Mouse (Mus musculus) liver, embryonic 14.5 days (tissue): ENCODE measurements at regions not wholly inside any gene's neighbourhood (a gene's known extent, or its start where the extent isn't known, plus 50 kb on each side); places are given as distances from the start of the nearest gene placed in this dataset.

Source experiments
- ATAC-seq: fragments of 200-750 bp; cut with Nextera tagmentation; 2 replicates; pipeline ENCODE4 v1.8.0; 2017; ENCODE audit warnings: moderate number of reproducible peaks, mild to moderate bottlenecking, moderate library complexity; ENCODE audit not compliant: insufficient read depth
- DNase-seq, 3 experiments: peaks; one replicate each; pipeline ENCODE4 v3.0.0-alpha.2; 2012 to 2013; ENCODE audit warnings: low read depth in 3 of 3, low spot score in 3 of 3
- H3K27ac ChIP-seq: fragments of 300-500 bp; sonication (generic); 2 replicates; pipeline ENCODE4 v1.5.1; 2014; ENCODE audit warnings: moderate library complexity, mild to moderate bottlenecking, control low read depth, inconsistent platforms
- H3K27me3 ChIP-seq: fragments of 300-500 bp; sonication (generic); 2 replicates; pipeline ENCODE4 v1.6.1; 2014; ENCODE audit warnings: mild to moderate bottlenecking, low read length, moderate library complexity; ENCODE audit not compliant: control insufficient read depth, insufficient read depth
- H3K36me3 ChIP-seq: fragments of 300-500 bp; sonication (generic); replicated peaks from 2 replicates; pipeline ENCODE4 v1.6.1; 2014; ENCODE audit warnings: low read depth; ENCODE audit not compliant: control insufficient read depth, insufficient read depth
- H3K4me1 ChIP-seq, 2 experiments: fragments of 200-500 bp in 1 of 2; fragments of 300-500 bp in 1 of 2; sonication (generic) in 1 of 2; replicated peaks; 2 replicates each; pipeline ENCODE4 v1.6.1; 2012 to 2014; ENCODE audit warnings: antibody characterized with exemption in 1 of 2, inconsistent platforms in 1 of 2, low read length in 1 of 2; ENCODE audit not compliant: control insufficient read depth in 2 of 2, insufficient read depth in 2 of 2
- H3K4me2 ChIP-seq: fragments of 300-500 bp; sonication (generic); 2 replicates; pipeline ENCODE4 v1.6.1; 2014; ENCODE audit warnings: low read depth, mild to moderate bottlenecking, control low read depth, moderate library complexity
- H3K4me3 ChIP-seq, 2 experiments: fragments of 200-500 bp in 1 of 2; fragments of 300-500 bp in 1 of 2; sonication (generic) in 1 of 2; 2 replicates each; pipeline ENCODE4 v1.5.1; 2012 to 2014; ENCODE audit warnings: low read depth in 2 of 2, low read length in 2 of 2, mild to moderate bottlenecking in 2 of 2, control low read depth in 1 of 2, inconsistent platforms in 1 of 2, moderate library complexity in 1 of 2; ENCODE audit not compliant: insufficient read depth in 1 of 2
- H3K9ac ChIP-seq: fragments of 300-500 bp; sonication (generic); replicated peaks from 2 replicates; pipeline ENCODE4 v1.6.1; 2014; ENCODE audit warnings: mild to moderate bottlenecking, control low read depth, moderate library complexity
- H3K9me3 ChIP-seq: fragments of 300-500 bp; sonication (generic); 2 replicates; pipeline ENCODE4 v1.6.1; 2016; ENCODE audit warnings: low read length, mixed read lengths; ENCODE audit not compliant: control insufficient read depth
- CTCF ChIP-seq: IDR thresholded peaks from 2 replicates; pipeline ENCODE4 v1.5.1; 2016; ENCODE audit warnings: antibody characterized with exemption, low read depth, control low read depth
- EP300 ChIP-seq: IDR thresholded peaks from 2 replicates; pipeline ENCODE4 v1.6.1; 2016; ENCODE audit warnings: antibody characterized with exemption, low read depth
- WGBS: fragments of 180-500 bp; shearing (Covaris S2); extraction: QIAGEN DNeasy Blood & Tissue Kit; methylation state at CpG from one replicate; pipeline ENCODE4 v1.1.7; 2014; ENCODE audit not compliant: insufficient replicate concordance; 5-methylcytosine and 5-hydroxymethylcytosine counted together

DNA sequence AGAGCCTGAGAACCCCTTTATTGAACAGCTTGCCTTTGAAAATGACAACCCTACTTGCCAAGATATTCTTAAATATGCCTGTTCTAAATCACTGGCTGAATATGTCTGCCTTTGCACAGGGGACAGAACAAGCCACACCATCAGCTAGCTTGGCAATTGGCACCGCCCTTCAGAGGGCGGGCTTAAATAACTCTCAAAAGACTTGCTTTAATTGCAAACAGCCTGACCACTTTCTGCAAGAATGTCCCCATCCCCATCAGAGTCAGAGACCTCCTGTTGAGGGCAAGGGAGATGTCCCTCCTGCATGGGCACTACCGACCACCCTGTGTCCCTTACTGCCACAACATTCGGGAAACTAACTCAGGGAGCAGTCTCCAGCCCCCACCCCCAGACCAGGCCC lies 88.4 kb upstream of the Slc1a4 start:
- DNase-seq (no peak), ATAC-seq (no peak)
- Histone ChIP-seq H3K4me3 (no peak overlapping the region), H3K36me3 (no peaks in the 10 kb centered on the region), H3K9me3 (peaks cover 2% of the 10 kb centered on the region), H3K27ac (no peak overlapping the region), H3K27me3 (no peaks in the 10 kb centered on the region), H3K4me1 (no peaks in the 10 kb centered on the region), H3K4me2 (no peak overlapping the region), H3K9ac (no peak overlapping the region)
- TF ChIP-seq CTCF, result no peak
- no peak for TF ChIP-seq EP300
- WGBS, result 62% methylated on average over 4 of the region's 4 CpGs

DNA sequence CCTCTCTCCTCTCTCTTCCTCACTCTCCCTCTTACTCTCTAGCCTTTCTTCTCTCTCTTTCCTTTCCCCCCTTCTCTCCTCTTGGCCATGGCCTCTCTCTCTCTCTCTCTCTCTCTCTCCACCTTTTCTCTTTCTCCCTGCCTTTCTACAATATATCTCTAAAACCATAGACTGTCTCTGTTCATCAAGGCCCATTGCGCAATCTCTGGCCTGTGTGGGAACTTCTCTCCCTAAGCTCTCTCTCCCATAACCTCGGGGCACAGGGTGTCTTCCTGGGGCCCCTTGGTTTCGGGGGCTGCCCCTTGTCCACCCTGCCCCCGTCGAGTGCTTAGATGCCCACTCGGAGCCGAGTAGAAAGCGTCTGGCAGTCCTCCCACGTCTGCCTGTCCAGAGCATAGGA lies 103.5 kb upstream of the Slc1a4 start:
- no peaks in the 10 kb centered on the region for H3K36me3 ChIP-seq
- H3K27ac ChIP-seq, result no peak overlapping the region
- DNase-seq (no peak), ATAC-seq (no peak)
- TF ChIP-seq CTCF (no peak), EP300 (no peak)
- H3K4me2 ChIP-seq, result no peak overlapping the region
- 38% methylated on average over 9 of the region's 9 CpGs for WGBS
- H3K4me3 ChIP-seq, result no peak overlapping the region
- H3K4me1 ChIP-seq, result no peaks in the 10 kb centered on the region
- no peak overlapping the region for H3K9ac ChIP-seq
- no peaks in the 10 kb centered on the region for H3K27me3 ChIP-seq
- H3K9me3 ChIP-seq, result no peaks in the 10 kb centered on the region

DNA sequence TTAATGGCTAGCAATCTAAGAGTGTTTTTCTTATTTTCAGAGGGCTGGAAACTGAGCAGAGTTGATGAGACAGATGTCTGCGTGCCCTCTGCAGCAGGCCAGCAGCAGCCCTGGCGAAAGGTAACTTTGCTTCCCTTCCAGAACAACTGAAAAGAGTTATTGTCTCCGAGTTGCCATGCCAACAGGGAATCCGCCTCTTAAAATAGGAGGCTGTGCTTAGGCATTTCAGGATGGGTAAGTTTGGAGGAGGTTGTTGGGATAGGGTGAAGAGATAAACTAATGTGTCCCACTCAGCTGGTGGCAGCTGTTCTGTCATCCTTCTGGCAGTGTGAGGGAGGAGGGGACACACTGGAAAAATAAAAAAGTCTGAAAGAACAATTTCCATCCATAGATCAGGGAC lies 100.6 kb upstream of the Sertad2 start:
- H3K9me3 ChIP-seq, result no peaks in the 10 kb centered on the region
- TF ChIP-seq EP300 (no peak), CTCF (no peak)
- H3K27me3 ChIP-seq, result no peaks in the 10 kb centered on the region
- no peaks in the 10 kb centered on the region for H3K36me3 ChIP-seq
- H3K9ac ChIP-seq, result no peak overlapping the region
- H3K27ac ChIP-seq, result no peak overlapping the region
- no peak overlapping the region for H3K4me2 ChIP-seq
- H3K4me3 ChIP-seq, result no peak overlapping the region
- DNase-seq, result no peak
- ATAC-seq, result no peak
- H3K4me1 ChIP-seq, result peaks cover 0 to 7% of the 10 kb centered on the region in 2 experiments; a peak in 1 of 4 replicates
- 44% methylated on average over 4 of the region's 4 CpGs for WGBS

DNA sequence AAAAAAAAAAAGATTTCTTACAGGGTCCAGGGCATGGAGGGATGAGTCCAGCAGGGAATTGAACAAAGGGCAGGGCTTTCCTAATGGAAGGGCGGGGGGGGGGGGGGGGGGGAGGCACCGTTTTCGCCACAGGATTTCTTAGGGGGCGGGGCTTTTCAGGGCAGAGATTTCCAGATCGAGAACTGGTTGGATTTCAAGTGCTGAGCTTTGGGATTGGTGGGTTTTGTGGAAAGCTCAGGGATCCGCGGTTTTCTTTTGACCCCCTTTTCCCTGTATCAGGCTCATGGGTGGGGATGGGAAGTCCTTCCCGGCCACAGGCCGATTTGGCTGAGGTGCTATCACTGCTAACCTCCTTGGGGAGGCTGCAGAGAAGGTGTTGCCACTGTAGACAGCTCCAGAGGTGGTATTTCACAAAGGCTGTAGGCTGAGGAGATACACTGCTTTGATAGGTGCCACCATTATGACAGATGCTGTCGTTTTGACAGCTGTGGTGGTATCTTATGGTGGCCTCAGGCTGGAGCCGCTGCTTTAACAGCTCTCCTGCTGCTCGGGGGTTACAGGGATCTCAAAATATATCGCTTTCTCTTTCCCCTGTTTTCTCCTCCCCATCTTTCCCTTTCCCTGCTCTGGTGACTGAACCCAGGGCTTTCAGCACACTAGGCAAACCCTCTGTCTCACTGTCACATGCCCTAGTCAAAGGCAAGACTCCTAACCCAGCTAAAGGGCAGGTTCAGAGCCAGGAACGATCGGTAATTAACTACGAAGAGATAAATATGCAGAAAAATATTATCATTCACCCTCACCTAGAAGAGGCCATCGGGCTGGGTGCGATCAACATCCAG lies 97.8 kb upstream of the Sertad2 start:
- H3K4me1 ChIP-seq, result peaks cover 0 to 7% of the 10 kb centered on the region in 2 experiments; a peak in 1 of 4 replicates
- WGBS, result 9% methylated on average over 18 of the region's 18 CpGs
- TF ChIP-seq CTCF (no peak), EP300 (no peak)
- H3K9me3 ChIP-seq, result no peaks in the 10 kb centered on the region
- no peak overlapping the region for H3K9ac ChIP-seq
- H3K27me3 ChIP-seq, result no peaks in the 10 kb centered on the region
- H3K36me3 ChIP-seq, result no peaks in the 10 kb centered on the region
- H3K4me3 ChIP-seq, result peak overlapping the region; percentile 6 to 19; a peak in 1 of 4 replicates
- no peak overlapping the region for H3K27ac ChIP-seq
- ATAC-seq (no peak), DNase-seq (no peak)
- H3K4me2 ChIP-seq, result peak overlapping the region; percentile 51

DNA sequence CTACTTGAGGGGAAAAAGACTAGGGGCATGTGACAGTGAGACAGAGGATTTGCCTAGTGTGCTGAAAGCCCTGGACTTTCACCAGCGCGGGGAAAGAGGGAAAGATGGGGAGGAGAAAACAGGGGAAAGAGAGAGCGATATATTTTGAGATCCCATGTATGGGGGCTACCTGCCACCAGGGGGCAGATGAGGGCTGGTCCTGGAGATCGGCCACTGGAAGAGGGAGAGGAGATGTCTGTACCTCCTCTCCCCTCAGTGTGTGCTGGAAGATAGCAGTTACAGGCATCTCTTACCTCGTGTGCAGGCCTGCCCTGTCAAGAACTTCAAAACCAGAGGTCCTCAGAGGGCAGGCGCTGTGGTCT lies 97.2 kb upstream of the Sertad2 start:
- TF ChIP-seq EP300, result no peak
- peak; percentile 90 for TF ChIP-seq CTCF
- ATAC-seq, result peak; percentile 33; the same call in 1 of the 2 replicates

More for the DNA sequence above, 97.2 kb upstream of the Sertad2 start:
- Histone ChIP-seq H3K4me2 (peak overlapping the region; percentile 51), H3K4me1 (peaks cover 0 to 7% of the 10 kb centered on the region in 2 experiments; a peak in 1 of 4 replicates), H3K9me3 (no peaks in the 10 kb centered on the region), H3K27ac (no peak overlapping the region), H3K4me3 (peak overlapping the region; percentile 6 to 28; a peak in 2 of 4 replicates), H3K27me3 (no peaks in the 10 kb centered on the region), H3K36me3 (no peaks in the 10 kb centered on the region), H3K9ac (no peak overlapping the region)
- peak in 2 of 3 experiments; percentile 27 to 35 for DNase-seq
- 4% methylated on average over 6 of the region's 6 CpGs for WGBS
